Mouse (Mus musculus) heart, embryonic 11.5 days (tissue): ENCODE data around the gene Gabpa. TPM values are rescaled to one million over a fixed set of nuclear protein-coding genes. Genes with fewer than 3 reads are reported as not detected.

Source experiments
- ATAC-seq: fragments of 200-750 bp; cut with Nextera tagmentation; replicated peaks from 2 replicates; pipeline ENCODE4 v1.8.0; 2017; ENCODE audit warnings: moderate library complexity; ENCODE audit not compliant: insufficient number of reproducible peaks, low FRiP score, low TSS enrichment
- H3K27ac ChIP-seq: fragments of 300-500 bp; sonication (generic); 2 replicates; pipeline ENCODE4 v1.5.1; 2014; ENCODE audit warnings: mild to moderate bottlenecking, low read depth, low read length
- H3K27me3 ChIP-seq: fragments of 300-500 bp; sonication (generic); 2 replicates; pipeline ENCODE4 v1.6.1; 2014; ENCODE audit warnings: mild to moderate bottlenecking, low read length, mixed read lengths; ENCODE audit not compliant: control insufficient read depth, insufficient read depth
- H3K36me3 ChIP-seq: fragments of 300-500 bp; sonication (generic); 2 replicates; pipeline ENCODE4 v1.6.1; 2014; ENCODE audit warnings: mild to moderate bottlenecking, low read length, moderate library complexity, mixed read lengths; ENCODE audit not compliant: control insufficient read depth, insufficient read depth
- H3K4me1 ChIP-seq: fragments of 300-500 bp; sonication (generic); 2 replicates; pipeline ENCODE4 v1.6.1; 2014; ENCODE audit warnings: low read length; ENCODE audit not compliant: control insufficient read depth, insufficient read depth
- H3K4me2 ChIP-seq: fragments of 300-500 bp; sonication (generic); 2 replicates; pipeline ENCODE4 v1.6.1; 2014; ENCODE audit warnings: mild to moderate bottlenecking, moderate library complexity
- H3K4me3 ChIP-seq: fragments of 300-500 bp; sonication (generic); 2 replicates; pipeline ENCODE4 v1.5.1; 2014; ENCODE audit warnings: low read depth, low read length
- H3K9ac ChIP-seq: fragments of 300-500 bp; sonication (generic); 2 replicates; pipeline ENCODE4 v1.6.1; 2014; ENCODE audit warnings: mild to moderate bottlenecking, low read depth, low read length, moderate library complexity
- H3K9me3 ChIP-seq: fragments of 300-500 bp; sonication (generic); replicated peaks from 2 replicates; pipeline ENCODE4 v1.6.1; 2016; ENCODE audit warnings: low read length; ENCODE audit not compliant: control insufficient read depth
- WGBS: fragments of 180-500 bp; shearing (Covaris S2); extraction: QIAGEN DNeasy Blood & Tissue Kit; methylation state at CpG from one replicate; pipeline ENCODE4 v1.1.7; 2014; ENCODE audit not compliant: insufficient replicate concordance; 5-methylcytosine and 5-hydroxymethylcytosine counted together
- polyA plus RNA-seq: library from polyadenylated mRNA; unstranded; fragments of >200 nt; fragmentation: Nextera tagmentation; extraction: Ambion mirVana; gene quantifications from 2 replicates; pipeline ENCODE4 v1.2.1, GENCODE M21; 2014

The Gabpa gene
- polyA plus RNA-seq, 1 experiment from 2014 or later, result 35.3 TPM

DNA sequence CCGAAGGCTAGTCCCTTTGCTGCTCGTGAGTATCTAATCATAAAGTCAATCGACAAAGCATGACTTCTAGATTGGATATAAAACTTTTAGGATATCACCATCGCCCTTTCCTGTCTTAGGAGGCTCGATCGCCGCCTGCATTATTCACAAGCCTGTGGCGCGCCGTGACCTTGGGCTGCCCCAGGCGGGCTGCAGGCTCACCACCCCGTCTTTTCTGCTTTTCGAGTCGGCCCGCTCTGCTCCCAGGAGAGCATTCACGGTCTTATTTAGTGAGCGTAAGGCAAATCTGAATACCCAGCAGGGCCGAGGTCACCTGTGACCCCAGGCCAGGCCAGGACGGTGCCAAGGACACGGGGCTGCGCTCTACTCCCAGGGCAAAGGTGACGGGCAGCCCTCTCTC, 381 bp upstream of the Gabpa start:
- Histone ChIP-seq H3K4me3 (peak overlapping the region; percentile 97), H3K9me3 (no peaks in the 10 kb centered on the region), H3K27ac (peak overlapping the region; percentile 99), H3K9ac (peak overlapping the region; percentile 99), H3K4me1 (peaks cover 15% of the 10 kb centered on the region; the same call in 1 of the 2 replicates), H3K4me2 (peak overlapping the region; percentile 81), H3K36me3 (peaks cover 10% of the 10 kb centered on the region; the same call in 1 of the 2 replicates), H3K27me3 (no peaks in the 10 kb centered on the region)
- ATAC-seq, result no peak; the same call in 1 of the 2 replicates
- WGBS, result under 1% methylated on average over 22 of the region's 22 CpGs

- Histone ChIP-seq H3K27me3 (no peaks in the 10 kb centered on the region), H3K4me2 (peak within 1 kb of the TSS; percentile 81), H3K4me1 (peaks cover 15% of the 10 kb centered on the region; the same call in 1 of the 2 replicates), H3K9ac (peak within 1 kb of the TSS; percentile 99), H3K4me3 (peak within 1 kb of the TSS; percentile 97), H3K36me3 (peaks cover 8% of the 10 kb centered on the region), H3K27ac (peak within 1 kb of the TSS; percentile 99), H3K9me3 (no peaks in the 10 kb centered on the region)
- under 1% methylated on average over 44 of the region's 57 CpGs for WGBS
- peak; percentile 57 for ATAC-seq
Observed at GRCm38 (mm10) chr16:84835441-84835822, 707 bp downstream of the Gabpa start, which contains the start of gene Atp5j. Atp5j (minus strand) TSS chr16:84835625.

DNA sequence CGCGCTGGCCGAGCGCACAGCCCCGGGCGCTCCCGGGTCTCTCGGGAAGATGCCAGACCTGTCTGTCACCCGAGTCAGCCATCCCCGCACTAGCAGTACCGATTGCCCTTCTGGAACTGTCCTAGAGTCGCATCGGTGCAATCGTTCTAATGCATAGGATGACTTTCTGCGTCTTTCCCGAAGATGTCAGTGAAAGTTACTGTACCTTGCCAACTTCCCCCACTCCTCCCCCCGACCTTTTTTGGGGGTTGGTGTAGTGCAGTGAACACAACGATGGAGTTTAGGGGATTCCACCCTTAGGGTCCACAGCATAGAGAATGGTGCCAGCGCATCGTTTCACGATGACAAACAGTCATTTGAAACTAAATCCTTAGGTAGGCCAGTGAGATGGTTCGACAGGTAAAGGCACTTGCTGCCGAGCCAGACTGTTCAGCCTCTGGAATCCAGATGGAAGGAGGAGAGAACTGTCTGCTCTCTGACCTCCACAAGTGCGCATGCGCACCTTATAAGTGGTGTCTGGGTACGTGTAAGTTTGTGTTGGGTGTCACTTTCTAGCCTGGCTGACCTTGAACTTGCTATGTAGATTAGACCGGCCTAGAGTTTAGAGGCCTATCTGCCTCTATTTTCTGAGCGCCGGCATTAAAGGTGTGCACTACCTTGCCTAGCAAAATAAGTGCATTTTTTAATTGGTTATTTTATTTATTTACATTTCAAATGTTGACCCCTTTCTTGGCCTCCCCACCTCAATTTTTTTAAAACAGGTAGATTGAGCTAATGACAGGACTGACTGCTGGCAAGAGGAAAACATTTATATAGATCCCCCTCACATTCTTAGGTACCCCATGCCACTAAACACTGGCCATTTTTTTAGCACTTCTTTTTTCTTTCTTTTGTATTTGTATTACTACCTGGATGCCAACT, 1.4 kb downstream of the Gabpa start:
- Histone ChIP-seq H3K9ac (peak overlapping the region; percentile 99), H3K36me3 (peaks cover 8% of the 10 kb centered on the region), H3K27ac (peak overlapping the region; percentile 99), H3K27me3 (no peaks in the 10 kb centered on the region), H3K4me1 (peaks cover 15% of the 10 kb centered on the region; the same call in 1 of the 2 replicates), H3K4me3 (peak overlapping the region; percentile 97), H3K9me3 (no peaks in the 10 kb centered on the region), H3K4me2 (peak overlapping the region; percentile 81)
- peak; percentile 4; the same call in 1 of the 2 replicates for ATAC-seq
- 5% methylated on average over 29 of the region's 29 CpGs for WGBS

DNA sequence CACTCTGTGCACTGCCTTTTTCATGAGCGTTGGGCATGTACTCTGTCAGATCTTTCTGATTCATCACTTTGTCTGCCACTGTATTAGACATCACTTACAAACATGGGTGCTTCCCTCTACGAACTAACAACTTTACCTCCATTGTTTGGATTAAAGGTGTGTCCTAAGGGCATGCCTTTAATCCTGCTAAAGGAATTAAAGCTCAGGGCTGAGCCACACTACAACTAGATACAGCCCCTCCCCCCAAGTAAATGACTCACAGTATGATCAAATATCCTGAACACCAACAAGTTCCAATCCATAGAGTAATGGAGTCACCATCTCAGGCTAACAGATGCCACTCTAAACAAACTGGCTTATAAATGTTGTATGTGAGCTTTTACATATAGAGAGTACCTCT, 3.9 kb downstream of the Gabpa start:
- no peak overlapping the region for H3K27ac ChIP-seq
- no peaks in the 10 kb centered on the region for H3K27me3 ChIP-seq
- no peaks in the 10 kb centered on the region for H3K9me3 ChIP-seq
- no peak for ATAC-seq
- no peak overlapping the region for H3K4me3 ChIP-seq
- no peak overlapping the region for H3K9ac ChIP-seq
- no peak overlapping the region for H3K4me2 ChIP-seq
- WGBS, result 81% methylated on average over 2 of the region's 2 CpGs
- peaks cover 8% of the 10 kb centered on the region; the same call in 1 of the 2 replicates for H3K4me1 ChIP-seq
- peaks cover 3% of the 10 kb centered on the region for H3K36me3 ChIP-seq

- WGBS, result 95% methylated on average over 6 of the region's 6 CpGs
- H3K27me3 ChIP-seq, result no peaks in the 10 kb centered on the region
- H3K4me3 ChIP-seq, result no peak overlapping the region
- H3K9me3 ChIP-seq, result no peaks in the 10 kb centered on the region
- no peak overlapping the region for H3K4me2 ChIP-seq
- H3K9ac ChIP-seq, result no peak overlapping the region
- H3K4me1 ChIP-seq, result no peaks in the 10 kb centered on the region
- peaks cover 20% of the 10 kb centered on the region for H3K36me3 ChIP-seq
- no peak overlapping the region for H3K27ac ChIP-seq
- ATAC-seq, result no peak
Observed at GRCm38 (mm10) chr16:84853492-84853891, 18.8 kb downstream of the Gabpa start.

GRCm38 (mm10) chr16:84864656-84865055, 29.9 kb downstream of the Gabpa start:
- WGBS, result 70% methylated on average over 8 of the region's 8 CpGs

GRCm38 (mm10) chr16:84873805-84874204, 39.1 kb downstream of the Gabpa start:
- Histone ChIP-seq H3K4me2 (no peak overlapping the region), H3K27me3 (no peaks in the 10 kb centered on the region), H3K27ac (no peak overlapping the region), H3K4me3 (no peak overlapping the region), H3K9me3 (no peaks in the 10 kb centered on the region), H3K9ac (no peak overlapping the region), H3K36me3 (no peaks in the 10 kb centered on the region), H3K4me1 (no peaks in the 10 kb centered on the region)
- no peak for ATAC-seq
- 78% methylated on average over 8 of the region's 8 CpGs for WGBS

More at GRCm38 (mm10) chr16:84864656-84865055, 29.9 kb downstream of the Gabpa start:
- Histone ChIP-seq H3K4me1 (no peaks in the 10 kb centered on the region), H3K4me3 (no peak overlapping the region), H3K9ac (no peak overlapping the region), H3K4me2 (no peak overlapping the region), H3K36me3 (peaks cover 14% of the 10 kb centered on the region; the same call in 1 of the 2 replicates), H3K27me3 (no peaks in the 10 kb centered on the region), H3K9me3 (no peaks in the 10 kb centered on the region), H3K27ac (no peak overlapping the region)
- no peak for ATAC-seq

- Histone ChIP-seq H3K36me3 (no peaks in the 10 kb centered on the region), H3K9ac (no peak overlapping the region), H3K9me3 (no peaks in the 10 kb centered on the region), H3K4me1 (no peaks in the 10 kb centered on the region), H3K27me3 (no peaks in the 10 kb centered on the region), H3K27ac (no peak overlapping the region), H3K4me3 (no peak overlapping the region), H3K4me2 (no peak overlapping the region)
- no peak for ATAC-seq
- WGBS, result 72% methylated on average over 24 of the region's 24 CpGs
Observed at GRCm38 (mm10) chr16:84875012-84875717, 40.4 kb downstream of the Gabpa start.
